Mouse (Mus musculus): ENCODE results near the gene Brd7. TPM values are rescaled to one million over a fixed set of nuclear protein-coding genes. Genes with fewer than 3 reads are reported as not detected.
A peak's percentile ranks its signal among the peaks of the same experiment; 100 is the strongest.

The Brd7 gene
- polyA plus RNA-seq, 1 experiment from 2014 or later = 25.3 TPM

DNA sequence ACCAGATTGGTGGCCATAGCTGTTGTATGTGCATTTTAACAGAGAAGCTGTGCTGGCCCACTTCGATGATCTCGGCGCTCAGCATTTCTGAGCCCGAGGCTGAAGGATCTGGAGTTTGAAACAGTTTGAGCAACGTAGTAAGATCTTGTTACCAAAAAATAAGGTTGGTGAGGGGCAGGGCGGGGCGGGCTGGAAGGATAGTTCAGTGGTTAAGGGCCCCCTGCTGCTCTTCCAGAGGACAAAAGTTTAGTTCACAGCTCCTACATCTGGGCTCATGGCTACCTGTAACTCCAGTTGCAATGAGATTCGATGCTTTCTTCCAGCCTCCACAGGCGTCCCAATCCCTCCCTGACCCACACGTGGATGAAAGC is 63.3 kb downstream of the Brd7 start:
- H3K36me3 ChIP-seq (replicated peaks; ENCODE audit: insufficient read depth, low read length) = peaks cover 7% of the 10 kb centered on the region; the same call in 1 of the 2 replicates
- H3K9me3 ChIP-seq (ENCODE audit: low read length) = no peaks in the 10 kb centered on the region
- H3K4me2 ChIP-seq (ENCODE audit: low read depth, low read length) = peak overlapping the region; percentile 54
- no peak overlapping the region; the same call in 1 of the 2 replicates for H3K9ac ChIP-seq (replicated peaks)
- no peaks in the 10 kb centered on the region for H3K27me3 ChIP-seq (ENCODE audit: insufficient read depth, low read length)
- ATAC-seq (no peak), DNase-seq (no peak)
- no peak overlapping the region for H3K4me3 ChIP-seq (ENCODE audit: low read depth, low read length)
- TF ChIP-seq CTCF (IDR thresholded peaks at IDR 0.05; ENCODE audit: low read depth) (no peak), EP300 (IDR thresholded peaks at IDR 0.05; ENCODE audit: low read depth) (no peak)
- peak overlapping the region; percentile 90 for H3K27ac ChIP-seq (ENCODE audit: low read depth)
- peaks cover 55% of the 10 kb centered on the region for H3K4me1 ChIP-seq (ENCODE audit: insufficient read depth)
- 74% methylated on average over 10 of the region's 10 CpGs for WGBS (ENCODE audit: insufficient replicate concordance)

DNA sequence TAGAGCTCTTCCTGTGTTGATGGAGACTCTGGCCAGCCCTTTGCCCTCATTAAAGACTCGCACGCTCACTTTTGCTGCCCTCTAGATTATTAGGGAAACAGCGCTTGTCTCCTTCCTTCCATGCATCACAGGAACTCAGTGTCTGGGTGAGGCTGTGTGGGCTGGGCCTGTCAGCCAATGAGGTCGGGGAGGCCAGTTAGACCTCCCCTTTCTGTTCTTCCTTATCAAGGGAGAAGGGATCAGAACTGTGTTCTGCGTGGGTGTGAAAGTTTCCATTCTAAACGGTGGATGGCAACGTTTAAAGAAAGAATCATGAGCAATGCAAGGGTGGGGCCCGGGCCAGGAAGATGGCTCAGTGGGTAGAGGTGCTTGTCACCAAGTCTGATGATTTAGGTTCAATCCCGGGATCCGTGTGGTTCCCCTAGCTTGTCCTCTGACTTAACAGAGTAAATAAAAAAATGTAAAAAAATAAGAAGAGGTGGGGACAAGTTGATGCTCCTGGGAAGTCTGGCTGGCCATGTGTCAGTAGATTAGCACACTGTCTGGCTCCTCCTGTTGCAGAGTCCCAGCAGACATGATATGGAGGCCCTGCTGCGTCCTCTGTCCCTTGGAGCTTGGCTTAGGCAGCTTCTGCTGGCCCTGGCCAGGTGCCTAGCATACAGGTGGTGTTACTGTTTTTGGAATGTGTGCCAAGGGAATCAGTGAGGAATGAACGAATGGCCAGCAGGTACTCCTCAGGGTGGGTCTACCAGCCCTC is 63.8 kb downstream of the Brd7 start:
- TF ChIP-seq EP300 (IDR thresholded peaks at IDR 0.05; ENCODE audit: low read depth) (no peak; the same call in 1 of the 2 replicates), CTCF (IDR thresholded peaks at IDR 0.05; ENCODE audit: low read depth) (peak; percentile 25; the same call in 1 of the 2 replicates)
- no peaks in the 10 kb centered on the region for H3K9me3 ChIP-seq (ENCODE audit: low read length)
- H3K36me3 ChIP-seq (replicated peaks; ENCODE audit: insufficient read depth, low read length) = peaks cover 7% of the 10 kb centered on the region; the same call in 1 of the 2 replicates
- H3K4me3 ChIP-seq (ENCODE audit: low read depth, low read length) = no peak overlapping the region
- peak; percentile 56 for DNase-seq
- no peak overlapping the region; the same call in 1 of the 2 replicates for H3K9ac ChIP-seq (replicated peaks)
- H3K27ac ChIP-seq (ENCODE audit: low read depth) = peak overlapping the region; percentile 90
- no peaks in the 10 kb centered on the region for H3K27me3 ChIP-seq (ENCODE audit: insufficient read depth, low read length)
- H3K4me1 ChIP-seq (ENCODE audit: insufficient read depth) = peaks cover 61% of the 10 kb centered on the region
- WGBS (ENCODE audit: insufficient replicate concordance) = 22% methylated on average over 12 of the region's 12 CpGs
- peak; percentile 68 for ATAC-seq
- peak overlapping the region; percentile 54 for H3K4me2 ChIP-seq (ENCODE audit: low read depth, low read length)

- Histone ChIP-seq H3K9me3 (ENCODE audit: low read length) (no peaks in the 10 kb centered on the region), H3K27me3 (ENCODE audit: insufficient read depth, low read length) (no peaks in the 10 kb centered on the region), H3K4me2 (ENCODE audit: low read depth, low read length) (peak overlapping the region; percentile 44), H3K4me1 (ENCODE audit: insufficient read depth) (peaks cover 52% of the 10 kb centered on the region), H3K9ac (replicated peaks) (peak overlapping the region; percentile 1; the same call in 1 of the 2 replicates), H3K27ac (ENCODE audit: low read depth) (peak overlapping the region; percentile 41; the same call in 1 of the 2 replicates), H3K4me3 (ENCODE audit: low read depth, low read length) (peak overlapping the region; percentile 34), H3K36me3 (replicated peaks; ENCODE audit: insufficient read depth, low read length) (peaks cover 7% of the 10 kb centered on the region; the same call in 1 of the 2 replicates)
- TF ChIP-seq EP300 (IDR thresholded peaks at IDR 0.05; ENCODE audit: low read depth) (no peak), CTCF (IDR thresholded peaks at IDR 0.05; ENCODE audit: low read depth) (no peak)
- WGBS (ENCODE audit: insufficient replicate concordance) = 56% methylated on average over 2 of the region's 2 CpGs
- ATAC-seq = no peak
- no peak for DNase-seq
Measured at GRCm38 (mm10) chr8:88294977-88295376, 67.0 kb downstream of the Brd7 start.

GRCm38 (mm10) chr8:88293590-88294356 is 68.2 kb downstream of the Brd7 start:
- ATAC-seq (peak; percentile 13; the same call in 1 of the 2 replicates), DNase-seq (no peak)
- no peak for TF ChIP-seq CTCF (IDR thresholded peaks at IDR 0.05; ENCODE audit: low read depth)
- no peak for TF ChIP-seq EP300 (IDR thresholded peaks at IDR 0.05; ENCODE audit: low read depth)
- Histone ChIP-seq H3K27ac (ENCODE audit: low read depth) (peak overlapping the region; percentile 44), H3K36me3 (replicated peaks; ENCODE audit: insufficient read depth, low read length) (peaks cover 4% of the 10 kb centered on the region; the same call in 1 of the 2 replicates), H3K4me2 (ENCODE audit: low read depth, low read length) (peak overlapping the region; percentile 44), H3K4me1 (ENCODE audit: insufficient read depth) (peaks cover 47% of the 10 kb centered on the region), H3K9me3 (ENCODE audit: low read length) (no peaks in the 10 kb centered on the region), H3K27me3 (ENCODE audit: insufficient read depth, low read length) (no peaks in the 10 kb centered on the region), H3K4me3 (ENCODE audit: low read depth, low read length) (peak overlapping the region; percentile 34), H3K9ac (replicated peaks) (0 out of 2 replicates have a peak overlapping the region, but pooled peaks have one; percentile 1)
- 30% methylated on average over 9 of the region's 9 CpGs for WGBS (ENCODE audit: insufficient replicate concordance)

DNA sequence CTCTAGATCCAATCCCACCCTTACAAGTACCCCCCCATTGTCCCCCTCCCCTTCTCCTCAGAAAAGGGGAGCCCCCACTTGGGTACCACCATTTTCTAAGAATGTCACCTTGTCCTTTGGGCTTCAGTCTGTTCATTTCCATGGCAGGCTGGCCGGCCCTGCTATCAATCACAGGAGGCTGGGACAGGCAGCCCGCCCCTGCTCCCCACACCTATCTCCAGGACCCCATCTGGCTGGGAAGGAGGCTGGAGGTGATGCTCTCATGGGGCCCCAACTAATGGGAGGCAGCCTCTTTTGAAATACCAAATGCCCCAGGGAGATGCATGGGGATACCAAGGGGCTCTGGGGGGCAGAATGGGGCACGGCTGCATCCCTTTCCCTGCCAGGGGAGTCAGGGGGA is 69.1 kb downstream of the Brd7 start:
- TF ChIP-seq CTCF (IDR thresholded peaks at IDR 0.05; ENCODE audit: low read depth) (no peak), EP300 (IDR thresholded peaks at IDR 0.05; ENCODE audit: low read depth) (no peak)
- WGBS (ENCODE audit: insufficient replicate concordance) = 48% methylated on average over 3 of the region's 3 CpGs
- Histone ChIP-seq H3K27me3 (ENCODE audit: insufficient read depth, low read length) (no peaks in the 10 kb centered on the region), H3K4me3 (ENCODE audit: low read depth, low read length) (no peak overlapping the region), H3K4me1 (ENCODE audit: insufficient read depth) (peaks cover 47% of the 10 kb centered on the region), H3K9ac (replicated peaks) (no peak overlapping the region), H3K4me2 (ENCODE audit: low read depth, low read length) (peak overlapping the region; percentile 9; the same call in 1 of the 2 replicates), H3K27ac (ENCODE audit: low read depth) (0 out of 2 replicates have a peak overlapping the region, but pooled peaks have one; percentile 44), H3K36me3 (replicated peaks; ENCODE audit: insufficient read depth, low read length) (0 out of 2 replicates have a peak, but pooled peaks cover 4% of the 10 kb centered on the region), H3K9me3 (ENCODE audit: low read length) (no peaks in the 10 kb centered on the region)
- ATAC-seq = no peak
- no peak for DNase-seq

DNA sequence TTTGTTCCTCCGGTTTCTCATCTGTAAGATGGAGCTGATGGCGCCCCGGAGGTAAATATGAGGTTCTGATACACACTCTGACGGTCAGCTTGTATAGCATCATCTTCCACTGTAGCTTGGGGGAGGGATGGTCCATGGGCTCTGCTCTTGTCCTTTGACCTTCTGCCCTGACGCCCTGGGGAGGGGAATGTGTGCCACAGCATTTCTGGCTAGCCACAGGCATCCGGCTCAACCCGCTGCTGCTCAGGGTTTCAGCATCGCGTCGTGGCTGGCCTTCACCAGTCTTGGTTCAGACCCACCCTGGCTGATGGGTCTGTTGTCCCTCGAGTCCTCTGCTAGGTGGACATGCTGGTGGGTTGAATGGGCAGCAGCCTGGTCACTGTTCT is 70.7 kb downstream of the Brd7 start:
- Histone ChIP-seq H3K27ac (ENCODE audit: low read depth) (no peak overlapping the region), H3K4me2 (ENCODE audit: low read depth, low read length) (no peak overlapping the region), H3K36me3 (replicated peaks; ENCODE audit: insufficient read depth, low read length) (0 out of 2 replicates have a peak, but pooled peaks cover 3% of the 10 kb centered on the region), H3K4me1 (ENCODE audit: insufficient read depth) (peaks cover 39% of the 10 kb centered on the region), H3K9ac (replicated peaks) (no peak overlapping the region), H3K9me3 (ENCODE audit: low read length) (no peaks in the 10 kb centered on the region), H3K27me3 (ENCODE audit: insufficient read depth, low read length) (no peaks in the 10 kb centered on the region), H3K4me3 (ENCODE audit: low read depth, low read length) (no peak overlapping the region)
- 79% methylated on average over 11 of the region's 11 CpGs for WGBS (ENCODE audit: insufficient replicate concordance)
- ATAC-seq (no peak), DNase-seq (peak; percentile 14)
- TF ChIP-seq EP300 (IDR thresholded peaks at IDR 0.05; ENCODE audit: low read depth) (no peak), CTCF (IDR thresholded peaks at IDR 0.05; ENCODE audit: low read depth) (no peak)
